Mouse (Mus musculus): ENCODE results near the gene Thsd4. TPM values are rescaled to one million over a fixed set of nuclear protein-coding genes. Genes with fewer than 3 reads are reported as not detected.

The Thsd4 gene
- polyA plus RNA-seq, 1 experiment: 1.7 TPM

GRCm38 (mm10) chr9:60285047-60285462, 236.8 kb downstream of the Thsd4 start:
- Histone ChIP-seq H3K4me2 (ENCODE audit: low read depth) (no peak overlapping the region), H3K36me3 (ENCODE audit: control insufficient read depth, insufficient read depth) (no peaks in the 10 kb centered on the region), H3K4me3 (no peak overlapping the region), H3K27me3 (ENCODE audit: control insufficient read depth, insufficient read depth, insufficient read length) (no peaks in the 10 kb centered on the region), H3ac (ENCODE audit: control insufficient read depth, insufficient read length) (no peak overlapping the region), H3K79me2 (ENCODE audit: control insufficient read depth, insufficient read depth) (no peaks in the 10 kb centered on the region)
- TF ChIP-seq SRF (IDR thresholded peaks at IDR 0.05; ENCODE audit: control insufficient read depth, insufficient read length, low read depth): no peak
- no peak for TF ChIP-seq POLR2A (IDR thresholded peaks at IDR 0.05; ENCODE audit: insufficient read length, low read depth)
- TF ChIP-seq POLR2AphosphoS2 (IDR thresholded peaks at IDR 0.05; ENCODE audit: insufficient read length, low read depth): no peak
- no peak for TF ChIP-seq MYOG (IDR thresholded peaks at IDR 0.05; ENCODE audit: control insufficient read depth in 1 of 3, insufficient read depth in 1 of 3, insufficient read length in 2 of 3, low read depth in 2 of 3)
- no peak for TF ChIP-seq TCF12 (IDR thresholded peaks at IDR 0.05; ENCODE audit: insufficient read depth, poor library complexity, severe bottlenecking)
- TF ChIP-seq USF1 (IDR thresholded peaks at IDR 0.05; ENCODE audit: low read depth): no peak

GRCm38 (mm10) chr9:60284318-60284717, 237.5 kb downstream of the Thsd4 start:
- H3K27me3 ChIP-seq (ENCODE audit: control insufficient read depth, insufficient read depth, insufficient read length): no peaks in the 10 kb centered on the region
- H3K36me3 ChIP-seq (ENCODE audit: control insufficient read depth, insufficient read depth): no peaks in the 10 kb centered on the region
- H3K4me3 ChIP-seq: no peak overlapping the region
- TF ChIP-seq MAX (IDR thresholded peaks at IDR 0.05; ENCODE audit: low read depth) (no peak), MYOG (IDR thresholded peaks at IDR 0.05; ENCODE audit: control insufficient read depth in 1 of 3, insufficient read depth in 1 of 3, insufficient read length in 2 of 3, low read depth in 2 of 3) (no peak), TCF3 (IDR thresholded peaks at IDR 0.05; ENCODE audit: insufficient read length, low read depth) (no peak), MYOD1 (IDR thresholded peaks at IDR 0.05; ENCODE audit: control insufficient read depth in 1 of 3, insufficient read length in 2 of 3, low read depth in 2 of 3) (no peak), TCF12 (IDR thresholded peaks at IDR 0.05; ENCODE audit: insufficient read depth, poor library complexity, severe bottlenecking) (no peak), E2F4 (IDR thresholded peaks at IDR 0.05; ENCODE audit: insufficient read depth) (no peak), CEBPB (IDR thresholded peaks at IDR 0.05; ENCODE audit: insufficient read depth, poor library complexity, severe bottlenecking) (no peak), USF1 (IDR thresholded peaks at IDR 0.05; ENCODE audit: low read depth) (no peak), POLR2A (IDR thresholded peaks at IDR 0.05; ENCODE audit: insufficient read length, low read depth) (no peak), POLR2AphosphoS2 (IDR thresholded peaks at IDR 0.05; ENCODE audit: insufficient read length, low read depth) (no peak), SRF (IDR thresholded peaks at IDR 0.05; ENCODE audit: control insufficient read depth, insufficient read length, low read depth) (no peak), REST (IDR thresholded peaks at IDR 0.05; ENCODE audit: insufficient read depth, insufficient read length) (no peak)
- H3K4me2 ChIP-seq (ENCODE audit: low read depth): no peak overlapping the region
- H3K79me2 ChIP-seq (ENCODE audit: control insufficient read depth, insufficient read depth): no peaks in the 10 kb centered on the region
- H3ac ChIP-seq (ENCODE audit: control insufficient read depth, insufficient read length): no peak overlapping the region

DNA sequence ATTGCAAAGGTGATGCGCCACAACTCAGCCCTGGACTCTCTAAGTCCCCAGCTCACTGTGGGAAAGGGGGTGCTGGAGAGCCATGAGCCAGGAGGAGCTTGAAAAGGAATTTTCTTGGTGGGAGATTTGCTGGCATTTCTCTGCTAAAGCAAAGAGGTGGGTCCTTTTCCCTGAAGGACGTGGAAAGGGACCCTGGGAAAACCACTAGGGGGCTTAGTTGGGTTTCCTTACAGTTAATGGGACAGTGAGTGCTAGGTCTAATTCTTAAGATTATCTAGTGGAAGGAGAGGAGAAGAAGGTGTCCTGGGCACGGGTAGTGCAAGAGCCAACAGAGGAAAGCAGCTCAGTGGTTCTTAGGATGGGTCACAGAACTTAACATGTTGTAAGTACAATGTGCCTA, 238.3 kb downstream of the Thsd4 start:
- Histone ChIP-seq H3K36me3 (ENCODE audit: control insufficient read depth, insufficient read depth) (no peaks in the 10 kb centered on the region), H3K4me2 (ENCODE audit: low read depth) (no peak overlapping the region), H3K4me3 (no peak overlapping the region), H3K27me3 (ENCODE audit: control insufficient read depth, insufficient read depth, insufficient read length) (no peaks in the 10 kb centered on the region), H3K79me2 (ENCODE audit: control insufficient read depth, insufficient read depth) (no peaks in the 10 kb centered on the region), H3ac (ENCODE audit: control insufficient read depth, insufficient read length) (no peak overlapping the region)
- TF ChIP-seq SRF (IDR thresholded peaks at IDR 0.05; ENCODE audit: control insufficient read depth, insufficient read length, low read depth) (no peak), POLR2A (IDR thresholded peaks at IDR 0.05; ENCODE audit: insufficient read length, low read depth) (no peak), TCF12 (IDR thresholded peaks at IDR 0.05; ENCODE audit: insufficient read depth, poor library complexity, severe bottlenecking) (no peak), MAX (IDR thresholded peaks at IDR 0.05; ENCODE audit: low read depth) (no peak), TCF3 (IDR thresholded peaks at IDR 0.05; ENCODE audit: insufficient read length, low read depth) (no peak), REST (IDR thresholded peaks at IDR 0.05; ENCODE audit: insufficient read depth, insufficient read length) (no peak), CEBPB (IDR thresholded peaks at IDR 0.05; ENCODE audit: insufficient read depth, poor library complexity, severe bottlenecking) (no peak), MYOD1 (IDR thresholded peaks at IDR 0.05; ENCODE audit: control insufficient read depth in 1 of 3, insufficient read length in 2 of 3, low read depth in 2 of 3) (no peak), E2F4 (IDR thresholded peaks at IDR 0.05; ENCODE audit: insufficient read depth) (no peak), MYOG (IDR thresholded peaks at IDR 0.05; ENCODE audit: control insufficient read depth in 1 of 3, insufficient read depth in 1 of 3, insufficient read length in 2 of 3, low read depth in 2 of 3) (no peak), USF1 (IDR thresholded peaks at IDR 0.05; ENCODE audit: low read depth) (no peak), POLR2AphosphoS2 (IDR thresholded peaks at IDR 0.05; ENCODE audit: insufficient read length, low read depth) (no peak)

- H3K27me3 ChIP-seq (ENCODE audit: control insufficient read depth, insufficient read depth, insufficient read length): no peaks in the 10 kb centered on the region
Measured at GRCm38 (mm10) chr9:60281281-60281680, 240.6 kb downstream of the Thsd4 start.

DNA sequence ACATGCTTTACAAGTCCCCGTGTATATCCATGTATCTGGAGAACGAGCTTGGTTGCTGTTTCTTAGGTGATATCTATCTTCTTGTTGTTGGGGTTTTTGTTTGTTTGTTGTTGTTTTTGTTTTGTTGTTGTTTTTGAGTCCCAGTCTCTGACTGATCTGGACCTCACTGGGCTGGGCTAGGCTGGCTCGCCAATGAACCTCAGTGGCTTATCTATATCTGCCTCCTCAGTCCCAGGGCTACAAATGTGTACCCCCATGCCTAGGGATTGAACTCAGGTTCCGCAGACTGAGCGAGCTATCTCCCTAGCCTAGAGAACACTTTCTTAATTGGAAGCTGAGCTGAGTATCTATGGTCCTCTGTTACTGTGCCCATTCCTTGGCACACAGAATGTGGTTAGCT, 241.1 kb downstream of the Thsd4 start:
- Histone ChIP-seq H3K27me3 (ENCODE audit: control insufficient read depth, insufficient read depth, insufficient read length) (no peaks in the 10 kb centered on the region), H3K79me2 (ENCODE audit: control insufficient read depth, insufficient read depth) (no peaks in the 10 kb centered on the region), H3K36me3 (ENCODE audit: control insufficient read depth, insufficient read depth) (no peaks in the 10 kb centered on the region), H3K4me2 (ENCODE audit: low read depth) (no peak overlapping the region), H3K4me3 (no peak overlapping the region), H3ac (ENCODE audit: control insufficient read depth, insufficient read length) (no peak overlapping the region)
- TF ChIP-seq POLR2AphosphoS2 (IDR thresholded peaks at IDR 0.05; ENCODE audit: insufficient read length, low read depth) (no peak), POLR2A (IDR thresholded peaks at IDR 0.05; ENCODE audit: insufficient read length, low read depth) (no peak), E2F4 (IDR thresholded peaks at IDR 0.05; ENCODE audit: insufficient read depth) (no peak), MYOG (IDR thresholded peaks at IDR 0.05; ENCODE audit: control insufficient read depth in 1 of 3, insufficient read depth in 1 of 3, insufficient read length in 2 of 3, low read depth in 2 of 3) (no peak), REST (IDR thresholded peaks at IDR 0.05; ENCODE audit: insufficient read depth, insufficient read length) (no peak), TCF3 (IDR thresholded peaks at IDR 0.05; ENCODE audit: insufficient read length, low read depth) (no peak), USF1 (IDR thresholded peaks at IDR 0.05; ENCODE audit: low read depth) (no peak), TCF12 (IDR thresholded peaks at IDR 0.05; ENCODE audit: insufficient read depth, poor library complexity, severe bottlenecking) (no peak), MYOD1 (IDR thresholded peaks at IDR 0.05; ENCODE audit: control insufficient read depth in 1 of 3, insufficient read length in 2 of 3, low read depth in 2 of 3) (no peak), MAX (IDR thresholded peaks at IDR 0.05; ENCODE audit: low read depth) (no peak)

More at GRCm38 (mm10) chr9:60281281-60281680, 240.6 kb downstream of the Thsd4 start:
- Histone ChIP-seq H3ac (ENCODE audit: control insufficient read depth, insufficient read length) (no peak overlapping the region), H3K36me3 (ENCODE audit: control insufficient read depth, insufficient read depth) (no peaks in the 10 kb centered on the region), H3K4me3 (no peak overlapping the region), H3K4me2 (ENCODE audit: low read depth) (no peak overlapping the region), H3K79me2 (ENCODE audit: control insufficient read depth, insufficient read depth) (no peaks in the 10 kb centered on the region)
- TF ChIP-seq E2F4 (IDR thresholded peaks at IDR 0.05; ENCODE audit: insufficient read depth) (no peak), MYOG (IDR thresholded peaks at IDR 0.05; ENCODE audit: control insufficient read depth in 1 of 3, insufficient read depth in 1 of 3, insufficient read length in 2 of 3, low read depth in 2 of 3) (peak in 2 of 3 experiments; percentile 34 to 55), MYOD1 (IDR thresholded peaks at IDR 0.05; ENCODE audit: control insufficient read depth in 1 of 3, insufficient read length in 2 of 3, low read depth in 2 of 3) (peak in 2 of 3 experiments; percentile 50 to 58)

Measured in myocyte (in vitro differentiated cells).